Mouse (Mus musculus) intestine, embryonic 15.5 days (tissue): Measurements from ENCODE around the gene Tspo2. TPM values are rescaled to one million over a fixed set of nuclear protein-coding genes. Genes with fewer than 3 reads are reported as not detected.
A peak's percentile ranks its signal among the peaks of the same experiment; 100 is the strongest.

Experiments used
- ATAC-seq: fragments of 200-750 bp; cut with Nextera tagmentation; 2 replicates; pipeline ENCODE4 v1.8.0; 2017; ENCODE audit warnings: moderate TSS enrichment, moderate library complexity
- H3K27ac ChIP-seq: fragments of 300-500 bp; sonication (generic); 2 replicates; pipeline ENCODE4 v1.5.1; 2015; ENCODE audit warnings: mild to moderate bottlenecking, inconsistent platforms
- H3K27me3 ChIP-seq: fragments of 300-500 bp; sonication (generic); replicated peaks from 2 replicates; pipeline ENCODE4 v1.6.1; 2015; ENCODE audit warnings: inconsistent platforms
- H3K36me3 ChIP-seq: fragments of 300-500 bp; sonication (generic); 2 replicates; pipeline ENCODE4 v1.6.1; 2015; ENCODE audit warnings: inconsistent platforms
- H3K4me1 ChIP-seq: fragments of 300-500 bp; sonication (generic); replicated peaks from 2 replicates; pipeline ENCODE4 v1.6.1; 2015; ENCODE audit warnings: inconsistent platforms
- H3K4me2 ChIP-seq: fragments of 300-500 bp; sonication (generic); replicated peaks from 2 replicates; pipeline ENCODE4 v1.6.1; 2015; ENCODE audit warnings: mild to moderate bottlenecking, inconsistent platforms
- H3K4me3 ChIP-seq: fragments of 300-500 bp; sonication (generic); replicated peaks from 2 replicates; pipeline ENCODE4 v1.5.1; 2015; ENCODE audit warnings: inconsistent platforms
- H3K9ac ChIP-seq: fragments of 300-500 bp; sonication (generic); 2 replicates; pipeline ENCODE4 v1.6.1; 2015; ENCODE audit warnings: inconsistent platforms
- H3K9me3 ChIP-seq: fragments of 300-500 bp; sonication (generic); 2 replicates; pipeline ENCODE4 v1.6.1; 2016; ENCODE audit warnings: inconsistent platforms
- WGBS: fragments of 180-500 bp; shearing (Covaris S2); methylation state at CpG from one replicate; pipeline ENCODE4 v1.1.7; 2015; 5-methylcytosine and 5-hydroxymethylcytosine counted together
- polyA plus RNA-seq: library from polyadenylated mRNA; unstranded; fragments of >200 nt; fragmentation: Nextera tagmentation; extraction: Ambion mirVana; gene quantifications from 2 replicates; pipeline ENCODE4 v1.2.1, GENCODE M21; 2015

Tspo2 gene
- polyA plus RNA-seq, 1 experiment from 2014 or later, result 3.5 TPM

DNA sequence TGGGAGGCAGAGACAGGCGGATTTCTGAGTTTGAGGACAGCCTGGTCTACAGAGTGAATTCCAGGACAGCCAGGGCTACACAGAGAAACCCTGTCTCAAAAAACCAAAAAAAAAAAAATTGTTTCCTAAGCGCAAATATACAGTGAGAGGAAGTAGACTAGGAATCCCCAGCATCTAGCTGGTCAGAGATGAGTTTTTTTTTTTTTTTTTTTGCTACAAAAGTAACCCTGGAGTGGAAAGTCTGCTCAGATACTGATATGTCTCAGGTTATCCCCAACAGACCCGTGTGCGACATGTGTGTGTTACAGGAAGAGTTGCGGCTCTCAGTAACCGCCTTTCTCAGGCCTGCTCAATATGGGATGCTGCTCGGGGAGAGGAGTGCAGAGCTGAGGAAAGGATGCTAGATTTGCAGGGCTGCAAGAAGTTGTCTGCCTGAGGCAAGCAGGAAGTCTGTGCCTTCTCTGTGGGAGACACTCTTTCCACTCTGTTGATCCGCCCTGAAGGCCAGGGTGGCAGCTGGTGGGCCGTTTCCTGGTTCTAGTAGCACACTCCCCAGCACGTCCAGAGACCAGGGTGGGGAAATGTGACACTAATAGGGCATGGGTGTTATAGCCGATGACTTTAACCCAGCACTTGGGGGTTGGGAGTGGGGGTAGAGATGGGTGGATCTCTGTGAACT, 23.3 kb downstream of the Tspo2 start:
- WGBS, result 53% methylated on average over 11 of the region's 11 CpGs
- H3K9ac ChIP-seq, result no peak overlapping the region

GRCm38 (mm10) chr17:48426991-48427750, 24.2 kb downstream of the Tspo2 start:
- H3K27me3 ChIP-seq, result no peaks in the 10 kb centered on the region
- no peak overlapping the region for H3K4me3 ChIP-seq
- peak overlapping the region; percentile 1 for H3K27ac ChIP-seq
- no peak overlapping the region for H3K9ac ChIP-seq
- H3K4me2 ChIP-seq, result no peak overlapping the region
- H3K9me3 ChIP-seq, result no peaks in the 10 kb centered on the region
- WGBS, result 55% methylated on average over 13 of the region's 13 CpGs
- H3K36me3 ChIP-seq, result no peaks in the 10 kb centered on the region
- H3K4me1 ChIP-seq, result peaks cover 39% of the 10 kb centered on the region
- peak; percentile 35 for ATAC-seq

More for the DNA sequence above, 23.3 kb downstream of the Tspo2 start:
- no peak overlapping the region for H3K4me2 ChIP-seq
- no peaks in the 10 kb centered on the region for H3K27me3 ChIP-seq
- peak overlapping the region; percentile 55 for H3K27ac ChIP-seq
- peaks cover 46% of the 10 kb centered on the region for H3K4me1 ChIP-seq
- no peaks in the 10 kb centered on the region for H3K9me3 ChIP-seq
- no peak for ATAC-seq
- H3K4me3 ChIP-seq, result no peak overlapping the region
- H3K36me3 ChIP-seq, result no peaks in the 10 kb centered on the region

GRCm38 (mm10) chr17:48425823-48426612, 25.3 kb downstream of the Tspo2 start:
- no peaks in the 10 kb centered on the region for H3K36me3 ChIP-seq
- H3K27me3 ChIP-seq, result no peaks in the 10 kb centered on the region
- WGBS, result 28% methylated on average over 9 of the region's 9 CpGs
- H3K4me1 ChIP-seq, result peaks cover 32% of the 10 kb centered on the region
- no peak overlapping the region for H3K4me3 ChIP-seq
- peak overlapping the region; percentile 30; the same call in 1 of the 2 replicates for H3K4me2 ChIP-seq
- no peaks in the 10 kb centered on the region for H3K9me3 ChIP-seq
- no peak overlapping the region for H3K9ac ChIP-seq
- H3K27ac ChIP-seq, result peak overlapping the region; percentile 68
- ATAC-seq, result peak; percentile 50; the same call in 1 of the 2 replicates

- 83% methylated on average over 9 of the region's 9 CpGs for WGBS
- no peak overlapping the region for H3K9ac ChIP-seq
- H3K27ac ChIP-seq, result no peak overlapping the region
- no peak for ATAC-seq
- no peak overlapping the region for H3K4me2 ChIP-seq
- no peak overlapping the region for H3K4me3 ChIP-seq
- no peaks in the 10 kb centered on the region for H3K27me3 ChIP-seq
- H3K4me1 ChIP-seq, result peaks cover 21% of the 10 kb centered on the region
- no peaks in the 10 kb centered on the region for H3K9me3 ChIP-seq
- no peaks in the 10 kb centered on the region for H3K36me3 ChIP-seq
Measured at GRCm38 (mm10) chr17:48424237-48424636, 27.1 kb downstream of the Tspo2 start.

- no peak for ATAC-seq
- H3K4me1 ChIP-seq, result peaks cover 9% of the 10 kb centered on the region; the same call in 1 of the 2 replicates
Measured at GRCm38 (mm10) chr17:48419571-48419970, 31.8 kb downstream of the Tspo2 start.

DNA sequence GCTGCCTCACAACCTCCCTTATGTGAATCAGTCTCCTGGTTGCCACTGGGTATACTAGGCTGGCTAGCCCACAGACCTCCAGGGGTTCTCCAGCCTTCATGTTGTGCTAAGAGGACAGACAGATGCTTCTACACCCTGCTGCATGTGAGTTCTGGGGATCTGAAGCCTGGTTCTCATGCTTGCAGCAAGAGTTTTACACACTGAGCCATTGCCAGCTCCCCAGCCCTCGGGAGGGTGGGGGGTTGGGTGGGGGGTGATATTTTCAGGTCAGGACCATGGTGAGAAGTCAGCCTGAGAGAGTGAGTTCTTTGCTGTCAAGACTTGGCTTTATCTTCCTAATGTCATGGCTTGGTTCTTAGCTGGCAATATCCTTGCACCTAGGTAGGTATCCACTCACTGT, 32.5 kb downstream of the Tspo2 start:
- Histone ChIP-seq H3K27ac (peak overlapping the region; percentile 70), H3K9me3 (no peaks in the 10 kb centered on the region), H3K4me2 (peak overlapping the region; percentile 45), H3K9ac (peak overlapping the region; percentile 1; the same call in 1 of the 2 replicates), H3K4me1 (peaks cover 9% of the 10 kb centered on the region; the same call in 1 of the 2 replicates), H3K27me3 (no peaks in the 10 kb centered on the region), H3K4me3 (0 out of 2 replicates have a peak overlapping the region, but pooled peaks have one; percentile 1), H3K36me3 (peaks cover 19% of the 10 kb centered on the region)
- peak; percentile 11 for ATAC-seq
- WGBS, result 75% methylated on average over 1 of the region's 1 CpGs

More at GRCm38 (mm10) chr17:48419571-48419970, 31.8 kb downstream of the Tspo2 start:
- WGBS, result 63% methylated on average over 2 of the region's 2 CpGs
- Histone ChIP-seq H3K27ac (no peak overlapping the region), H3K4me3 (no peak overlapping the region), H3K27me3 (no peaks in the 10 kb centered on the region), H3K9ac (no peak overlapping the region), H3K9me3 (no peaks in the 10 kb centered on the region), H3K36me3 (peaks cover 14% of the 10 kb centered on the region), H3K4me2 (no peak overlapping the region)

- H3K4me3 ChIP-seq, result 0 out of 2 replicates have a peak overlapping the region, but pooled peaks have one; percentile 1
- 49% methylated on average over 7 of the region's 7 CpGs for WGBS
- no peak overlapping the region for H3K9ac ChIP-seq
Measured at GRCm38 (mm10) chr17:48418174-48418573, 33.1 kb downstream of the Tspo2 start.

DNA sequence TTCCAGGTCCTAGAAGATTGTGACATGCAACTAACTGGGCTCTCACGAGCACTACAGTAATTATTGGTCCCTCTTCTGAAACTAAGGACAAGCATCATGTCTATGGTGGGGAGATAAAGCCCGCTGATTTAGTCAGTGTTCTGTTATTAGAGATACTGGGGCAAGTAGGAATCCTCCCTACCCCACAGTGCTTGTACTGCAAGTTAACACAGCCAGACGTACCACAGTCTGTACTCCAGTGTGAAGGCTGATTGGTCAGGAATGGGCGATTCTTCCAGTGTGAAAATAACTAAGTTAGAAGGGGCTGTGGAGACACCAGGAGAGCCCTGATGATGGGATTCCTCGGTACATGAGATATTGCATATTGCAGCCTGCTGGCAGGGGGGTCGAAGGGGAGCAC, 33.8 kb downstream of the Tspo2 start:
- peaks cover 19% of the 10 kb centered on the region for H3K36me3 ChIP-seq
- 82% methylated on average over 6 of the region's 6 CpGs for WGBS
- no peak; the same call in 1 of the 2 replicates for ATAC-seq
- H3K4me1 ChIP-seq, result peaks cover 9% of the 10 kb centered on the region; the same call in 1 of the 2 replicates
- peak overlapping the region; percentile 20; the same call in 1 of the 2 replicates for H3K4me2 ChIP-seq
- no peak overlapping the region for H3K9ac ChIP-seq
- no peaks in the 10 kb centered on the region for H3K27me3 ChIP-seq
- H3K27ac ChIP-seq, result peak overlapping the region; percentile 70
- H3K9me3 ChIP-seq, result no peaks in the 10 kb centered on the region
- no peak overlapping the region for H3K4me3 ChIP-seq

More at GRCm38 (mm10) chr17:48418174-48418573, 33.1 kb downstream of the Tspo2 start:
- Histone ChIP-seq H3K9me3 (no peaks in the 10 kb centered on the region), H3K27ac (peak overlapping the region; percentile 70), H3K36me3 (peaks cover 19% of the 10 kb centered on the region), H3K4me2 (peak overlapping the region; percentile 45), H3K4me1 (peaks cover 9% of the 10 kb centered on the region; the same call in 1 of the 2 replicates), H3K27me3 (no peaks in the 10 kb centered on the region)
- ATAC-seq, result peak; percentile 92

DNA sequence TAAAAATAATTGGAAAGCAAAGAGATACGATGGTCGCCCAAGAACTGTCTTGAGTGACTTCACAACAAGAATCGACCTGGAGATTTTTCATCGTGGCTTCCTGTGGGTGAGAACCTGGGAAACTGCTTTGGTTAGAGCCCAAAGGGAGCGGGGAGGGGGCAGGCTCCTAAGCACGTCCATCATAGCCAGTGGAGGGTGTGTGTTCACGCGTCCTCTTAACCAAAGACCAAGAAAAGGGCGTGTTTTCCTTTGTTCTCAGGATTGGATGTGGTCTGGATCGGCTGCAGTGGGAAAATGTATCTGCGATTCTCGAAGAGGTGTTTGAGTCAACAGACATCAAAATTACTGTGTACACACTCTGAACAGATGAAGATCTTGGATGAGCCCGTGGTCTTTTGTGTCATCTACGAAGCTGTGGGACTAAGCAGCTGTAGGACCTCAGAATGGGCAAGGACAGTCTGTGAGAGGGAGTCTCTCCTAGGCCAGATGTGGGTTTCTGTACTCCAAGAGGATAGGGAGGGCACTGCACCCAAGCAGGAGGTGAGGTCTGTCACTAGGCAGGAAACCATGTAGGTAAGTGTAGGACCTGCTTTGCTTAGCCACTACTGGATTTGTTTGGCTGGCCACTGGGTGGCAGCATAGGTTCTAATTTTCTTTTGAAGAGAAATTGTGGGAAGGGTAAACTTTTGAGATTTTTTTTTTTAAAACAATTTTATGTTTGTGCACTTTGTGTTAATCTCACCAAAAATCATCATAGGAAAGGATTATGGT, 34.7 kb downstream of the Tspo2 start:
- no peaks in the 10 kb centered on the region for H3K9me3 ChIP-seq
- peaks cover 10% of the 10 kb centered on the region; the same call in 1 of the 2 replicates for H3K4me1 ChIP-seq
- no peak overlapping the region for H3K4me2 ChIP-seq
- WGBS, result 87% methylated on average over 14 of the region's 14 CpGs
- ATAC-seq, result peak; percentile 62
- no peak overlapping the region for H3K4me3 ChIP-seq
- H3K27me3 ChIP-seq, result no peaks in the 10 kb centered on the region
- no peak overlapping the region for H3K27ac ChIP-seq
- H3K9ac ChIP-seq, result no peak overlapping the region
- H3K36me3 ChIP-seq, result peaks cover 19% of the 10 kb centered on the region

GRCm38 (mm10) chr17:48416011-48416410, 35.3 kb downstream of the Tspo2 start:
- no peak for ATAC-seq
- H3K27me3 ChIP-seq, result no peaks in the 10 kb centered on the region
- H3K4me1 ChIP-seq, result peaks cover 16% of the 10 kb centered on the region; the same call in 1 of the 2 replicates
- 79% methylated on average over 7 of the region's 7 CpGs for WGBS
- peaks cover 19% of the 10 kb centered on the region for H3K36me3 ChIP-seq
- no peak overlapping the region for H3K9ac ChIP-seq
- no peak overlapping the region for H3K4me2 ChIP-seq
- H3K27ac ChIP-seq, result no peak overlapping the region
- no peaks in the 10 kb centered on the region for H3K9me3 ChIP-seq
- H3K4me3 ChIP-seq, result no peak overlapping the region

GRCm38 (mm10) chr17:48411241-48411640, 40.1 kb downstream of the Tspo2 start:
- Histone ChIP-seq H3K9me3 (no peaks in the 10 kb centered on the region), H3K4me2 (peak overlapping the region; percentile 68), H3K9ac (peak overlapping the region; percentile 64), H3K4me3 (peak overlapping the region; percentile 79), H3K36me3 (peaks cover 16% of the 10 kb centered on the region), H3K27ac (peak overlapping the region; percentile 96; the same call in 1 of the 2 replicates), H3K4me1 (peaks cover 19% of the 10 kb centered on the region), H3K27me3 (no peaks in the 10 kb centered on the region)
- no peak for ATAC-seq
- 31% methylated on average over 8 of the region's 8 CpGs for WGBS
